Mouse (Mus musculus) E14TG2a.4 (cell line): ENCODE results near the gene Tgif2.

ENCODE experiments used
- CTCF ChIP-seq: conservative IDR thresholded peaks from 2 replicates; pipeline ENCODE4 v1.5.1; 2014; ENCODE audit warnings: low read length
- POU5F1 ChIP-seq: IDR thresholded peaks from 2 replicates; pipeline ENCODE4 v1.6.1; 2014; ENCODE audit warnings: low read length, borderline replicate concordance

DNA sequence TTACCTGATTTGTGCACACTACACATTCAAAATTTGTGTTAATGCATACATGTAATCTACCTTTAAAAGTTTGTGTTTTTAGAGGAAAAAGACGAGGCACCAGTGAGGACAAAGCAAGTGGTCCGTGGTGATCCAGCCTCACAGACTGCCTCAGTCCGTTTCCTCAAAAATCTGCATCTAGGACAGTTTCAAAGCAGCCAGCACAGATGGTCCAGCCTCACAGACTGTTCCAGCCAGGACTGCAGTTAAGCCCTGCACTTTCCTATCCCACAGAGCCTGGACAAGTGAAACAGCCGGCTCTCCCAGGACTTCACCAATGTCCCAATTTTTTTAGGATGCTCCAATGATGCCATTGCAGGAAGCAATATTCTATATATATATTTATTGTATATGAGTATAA, 38.8 kb upstream of the Tgif2 start:
- TF ChIP-seq CTCF (no peak), POU5F1 (no peak)
